Mouse (Mus musculus): ENCODE data around the gene Irf6. TPM values are rescaled to one million over a fixed set of nuclear protein-coding genes. Genes with fewer than 3 reads are reported as not detected.

Gene Irf6
- total RNA-seq, 2 experiments from 2014 or later = 0.33 to 1.2 TPM

- no peak for DNase-seq (ENCODE audit: low spot score in 2 of 2)
These were observed 650 bp downstream of the Irf6 start for GRCm38 (mm10) chr1:193153561-193153960.

GRCm38 (mm10) chr1:193156316-193157110 lies 3.6 kb downstream of the Irf6 start:
- no peak for DNase-seq (ENCODE audit: low spot score in 2 of 2)

GRCm38 (mm10) chr1:193157111-193157492 lies 4.2 kb downstream of the Irf6 start:
- no peak for DNase-seq (ENCODE audit: low spot score in 2 of 2)

- no peak for DNase-seq (ENCODE audit: low spot score in 2 of 2)
These were observed 6.3 kb downstream of the Irf6 start for GRCm38 (mm10) chr1:193159163-193159562.

GRCm38 (mm10) chr1:193159613-193160012 lies 6.7 kb downstream of the Irf6 start:
- no peak for DNase-seq (ENCODE audit: low spot score in 2 of 2)

- peak; percentile 20 to 43 for DNase-seq (ENCODE audit: low spot score in 2 of 2)
These were observed 7.6 kb downstream of the Irf6 start for GRCm38 (mm10) chr1:193160317-193161032.

- no peak for DNase-seq (ENCODE audit: low spot score in 2 of 2)
These were observed 14.8 kb downstream of the Irf6 start, which contains the start of gene A130010J15Rik for GRCm38 (mm10) chr1:193167746-193168145. A130010J15Rik (plus strand) TSS chr1:193168046.

- no peak for DNase-seq (ENCODE audit: low spot score in 2 of 2)
These were observed 16.3 kb downstream of the Irf6 start for GRCm38 (mm10) chr1:193169228-193169627.

GRCm38 (mm10) chr1:193169856-193170255 lies 16.9 kb downstream of the Irf6 start:
- DNase-seq (ENCODE audit: low spot score in 2 of 2) = no peak

- DNase-seq (ENCODE audit: low spot score in 2 of 2) = peak; percentile 92 to 93
These were observed 20.3 kb downstream of the Irf6 start for GRCm38 (mm10) chr1:193172991-193173809.

GRCm38 (mm10) chr1:193173810-193174129 lies 20.9 kb downstream of the Irf6 start:
- DNase-seq (ENCODE audit: low spot score in 2 of 2) = no peak

GRCm38 (mm10) chr1:193174143-193174733 lies 21.3 kb downstream of the Irf6 start:
- DNase-seq (ENCODE audit: low spot score in 2 of 2) = no peak

GRCm38 (mm10) chr1:193181104-193181503 lies 28.2 kb downstream of the Irf6 start:
- no peak for DNase-seq (ENCODE audit: low spot score in 2 of 2)

- no peak for DNase-seq (ENCODE audit: low spot score in 2 of 2)
These were observed 35.3 kb downstream of the Irf6 start for GRCm38 (mm10) chr1:193188257-193188656.

GRCm38 (mm10) chr1:193189151-193189621 lies 36.3 kb downstream of the Irf6 start:
- no peak for DNase-seq (ENCODE audit: low spot score in 2 of 2)

GRCm38 (mm10) chr1:193189771-193190170 lies 36.9 kb downstream of the Irf6 start:
- no peak for DNase-seq (ENCODE audit: low spot score in 2 of 2)

- DNase-seq (ENCODE audit: low spot score in 2 of 2) = no peak
These were observed 38.9 kb downstream of the Irf6 start for GRCm38 (mm10) chr1:193191675-193192283.

- DNase-seq (ENCODE audit: low spot score in 2 of 2) = no peak
These were observed 41.7 kb downstream of the Irf6 start for GRCm38 (mm10) chr1:193194416-193195140.

GRCm38 (mm10) chr1:193195169-193195810 lies 42.4 kb downstream of the Irf6 start:
- DNase-seq (ENCODE audit: low spot score in 2 of 2) = no peak
